Mouse (Mus musculus): ENCODE measurements around the gene Gm11037.

DNA sequence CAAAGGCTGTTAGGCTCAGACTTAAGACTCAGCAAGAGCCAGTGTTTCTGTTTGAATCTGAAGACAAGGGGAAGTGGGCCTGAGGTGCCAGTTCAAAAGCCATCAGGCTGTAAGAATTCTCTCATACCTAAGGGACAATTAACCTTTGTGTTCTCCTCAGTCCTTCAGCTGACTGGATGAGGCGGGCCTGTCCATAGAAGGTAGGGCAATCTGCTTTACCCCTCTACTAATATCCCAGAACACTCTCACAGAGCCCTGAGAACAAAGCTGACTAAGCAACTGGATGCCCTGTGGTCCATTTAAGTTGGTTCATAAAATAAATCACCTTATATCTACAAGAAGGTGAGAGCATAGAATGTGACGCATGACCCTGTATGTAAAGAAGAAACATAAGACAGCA is 32.9 kb downstream of the Gm11037 start:
- TF ChIP-seq CTCF (IDR thresholded peaks at IDR 0.05; ENCODE audit: insufficient read depth, low read depth, low read length) (no peak), POLR2A (IDR thresholded peaks at IDR 0.05; ENCODE audit: insufficient read depth, low read depth, low read length) (no peak)

Measured in olfactory bulb, adult 2 months (tissue).